Mouse (Mus musculus) adrenal gland, adult (tissue): Measurements from ENCODE around the gene Fam222b.
A peak's percentile ranks its signal among the peaks of the same experiment; 100 is the strongest.

Source experiments
- DNase-seq, 2 experiments: peaks; one replicate each; pipeline ENCODE4 v3.0.0; 2022 to 2023; ENCODE audit warnings: low spot score in 1 of 2; ENCODE audit not compliant: inconsistent age in 2 of 2

Fam222b gene

GRCm38 (mm10) chr11:78086925-78087479 lies 7.5 kb upstream of the Fam222b start:
- no peak for DNase-seq

GRCm38 (mm10) chr11:78087756-78088281 lies 6.6 kb upstream of the Fam222b start:
- DNase-seq = no peak

- no peak for DNase-seq
These were observed 340 bp upstream of the Fam222b start for GRCm38 (mm10) chr11:78094137-78094503.

- no peak for DNase-seq
These were observed 670 bp downstream of the Fam222b start for GRCm38 (mm10) chr11:78095144-78095516.

GRCm38 (mm10) chr11:78097077-78097476 lies 2.6 kb downstream of the Fam222b start:
- DNase-seq = no peak

GRCm38 (mm10) chr11:78100746-78101145 lies 6.3 kb downstream of the Fam222b start:
- DNase-seq = no peak

- DNase-seq = peak in 1 of 2 experiments; percentile 29
These were observed 7.7 kb downstream of the Fam222b start for GRCm38 (mm10) chr11:78102142-78102541.

GRCm38 (mm10) chr11:78102958-78103747 lies 8.7 kb downstream of the Fam222b start:
- DNase-seq = no peak

- DNase-seq = no peak
These were observed 10.0 kb downstream of the Fam222b start for GRCm38 (mm10) chr11:78104501-78104900.

GRCm38 (mm10) chr11:78113616-78114015 lies 19.2 kb downstream of the Fam222b start:
- DNase-seq = no peak

GRCm38 (mm10) chr11:78114676-78115366 lies 20.4 kb downstream of the Fam222b start:
- no peak for DNase-seq

GRCm38 (mm10) chr11:78115367-78116145 lies 21.1 kb downstream of the Fam222b start:
- peak; percentile 94 to 96 for DNase-seq

GRCm38 (mm10) chr11:78116146-78116410 lies 21.6 kb downstream of the Fam222b start:
- DNase-seq = no peak

GRCm38 (mm10) chr11:78118467-78118866 lies 24.0 kb downstream of the Fam222b start:
- peak in 1 of 2 experiments; percentile 57 for DNase-seq

GRCm38 (mm10) chr11:78119898-78120297 lies 25.4 kb downstream of the Fam222b start:
- no peak for DNase-seq

- peak; percentile 57 to 88 for DNase-seq
These were observed 26.7 kb downstream of the Fam222b start for GRCm38 (mm10) chr11:78121176-78121575.

- DNase-seq = no peak
These were observed 28.4 kb downstream of the Fam222b start for GRCm38 (mm10) chr11:78122815-78123214.

- DNase-seq = no peak
These were observed 29.3 kb downstream of the Fam222b start for GRCm38 (mm10) chr11:78123782-78124181.

GRCm38 (mm10) chr11:78125691-78126090 lies 31.2 kb downstream of the Fam222b start:
- DNase-seq = no peak

GRCm38 (mm10) chr11:78126739-78127138 lies 32.3 kb downstream of the Fam222b start:
- DNase-seq = no peak

GRCm38 (mm10) chr11:78129458-78129857 lies 35.0 kb downstream of the Fam222b start:
- no peak for DNase-seq
